Mouse (Mus musculus): ENCODE data around the gene Cpt1c.
A peak's percentile ranks its signal among the peaks of the same experiment; 100 is the strongest.

Cpt1c gene

GRCm38 (mm10) chr7:44962831-44963230 lies 11.8 kb downstream of the Cpt1c start:
- DNase-seq (ENCODE audit: low spot score): no peak

- no peak for DNase-seq (ENCODE audit: low spot score)
These were observed 12.3 kb downstream of the Cpt1c start for GRCm38 (mm10) chr7:44962337-44962736.

GRCm38 (mm10) chr7:44960512-44960910 lies 14.1 kb downstream of the Cpt1c start:
- no peak for DNase-seq (ENCODE audit: low spot score)

DNA sequence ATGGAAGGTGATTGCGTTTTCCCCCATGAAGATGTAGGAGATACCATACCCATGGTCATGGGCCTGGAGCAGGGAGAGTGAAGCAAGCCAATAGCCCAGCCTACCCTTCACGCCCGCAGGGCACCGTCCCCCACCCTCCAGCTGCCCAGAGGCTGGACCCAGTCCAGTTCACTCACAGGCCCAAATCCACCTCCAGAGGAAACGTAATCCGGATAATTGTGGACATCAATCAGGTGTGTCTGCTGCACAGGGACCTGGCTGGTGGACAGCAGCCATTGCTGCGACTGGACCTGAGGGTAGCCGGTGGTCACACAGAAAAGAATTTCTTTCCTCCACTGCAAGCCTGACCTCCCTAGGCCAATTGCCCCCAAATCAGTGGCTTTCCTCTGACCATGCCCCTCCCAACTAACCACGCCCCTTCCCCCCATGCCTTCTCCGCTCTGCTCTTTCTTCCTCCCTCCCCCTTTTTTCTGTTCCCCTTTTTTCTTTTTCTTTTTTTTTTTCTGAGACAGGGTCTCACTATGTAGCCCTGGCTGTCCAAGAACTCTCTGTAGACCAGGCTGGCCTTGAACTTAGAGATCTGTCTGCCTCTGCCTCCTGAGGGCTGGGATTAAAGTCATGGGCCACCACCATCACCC lies 14.7 kb downstream of the Cpt1c start:
- peak; percentile 40 for DNase-seq (ENCODE audit: low spot score)

DNA sequence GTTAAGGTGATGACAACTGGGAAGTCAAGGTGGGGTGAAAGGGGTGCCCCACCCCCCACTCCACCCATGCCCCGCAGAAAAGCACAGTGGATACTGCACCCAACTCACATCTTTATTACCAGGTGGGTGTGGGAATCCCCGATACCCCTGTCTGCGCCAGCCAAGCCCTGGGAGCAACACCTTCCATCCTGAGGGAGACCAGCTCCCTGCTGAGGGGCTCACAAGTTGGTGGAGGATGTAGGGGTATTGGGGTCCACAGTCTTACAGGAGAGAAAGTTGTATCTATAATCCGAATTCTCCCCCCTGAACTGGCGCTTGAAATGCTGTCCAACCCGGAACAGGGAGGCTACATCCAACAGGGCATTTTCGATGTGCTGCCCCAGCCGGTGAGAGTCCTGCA lies 15.4 kb downstream of the Cpt1c start:
- no peak for DNase-seq (ENCODE audit: low spot score)

DNA sequence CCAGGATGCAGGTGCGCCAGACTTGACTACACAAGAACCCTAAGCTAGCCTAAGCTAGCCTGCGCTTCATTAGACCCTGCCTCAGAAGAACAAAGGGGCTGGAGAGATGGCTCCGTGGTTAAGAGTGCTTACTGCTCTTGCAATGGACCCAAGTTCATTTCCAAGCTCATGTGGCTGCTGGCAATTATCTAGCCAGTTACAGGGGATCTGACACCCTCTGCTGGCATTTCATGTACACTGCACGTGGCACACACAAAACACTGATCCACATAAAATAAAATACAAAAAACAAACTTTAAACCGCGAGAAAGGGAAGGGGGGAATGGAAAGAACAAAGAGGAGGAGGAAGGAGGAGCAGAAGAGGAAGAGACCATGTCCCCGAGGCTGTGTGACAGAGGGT lies 16.4 kb downstream of the Cpt1c start:
- DNase-seq (ENCODE audit: low spot score): peak; percentile 36

DNA sequence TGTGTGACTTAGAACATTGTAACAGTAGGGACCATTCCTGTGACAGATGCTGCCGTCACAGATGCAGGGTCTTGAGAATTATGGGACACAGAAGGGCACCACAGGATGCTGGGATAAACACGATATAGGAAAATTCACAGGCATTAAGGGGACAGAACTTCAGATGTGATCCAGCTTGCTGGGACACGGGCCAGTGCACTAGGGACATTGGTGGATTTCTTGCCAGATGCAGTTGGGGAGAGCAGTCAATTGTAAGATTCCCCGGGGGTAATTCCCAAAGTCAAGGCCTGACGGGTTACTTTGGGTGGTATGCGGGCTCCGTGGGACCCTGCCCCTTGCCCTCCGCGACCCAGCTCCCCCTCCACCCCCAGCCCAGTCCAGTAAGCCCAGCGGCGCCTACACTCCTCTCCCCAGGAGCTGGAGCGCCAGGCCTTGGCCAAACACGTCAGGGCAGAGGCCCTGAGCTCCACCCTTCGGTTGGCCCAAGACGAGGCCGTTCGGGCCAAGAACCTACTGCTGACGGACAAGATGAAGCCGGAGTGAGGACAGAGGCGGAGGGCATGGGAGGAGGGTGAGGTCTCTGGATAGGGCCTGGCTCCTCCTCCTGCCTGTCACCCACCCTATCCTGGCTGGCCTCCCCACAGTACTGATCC lies 17.3 kb downstream of the Cpt1c start:
- DNase-seq (ENCODE audit: low spot score): no peak

DNA sequence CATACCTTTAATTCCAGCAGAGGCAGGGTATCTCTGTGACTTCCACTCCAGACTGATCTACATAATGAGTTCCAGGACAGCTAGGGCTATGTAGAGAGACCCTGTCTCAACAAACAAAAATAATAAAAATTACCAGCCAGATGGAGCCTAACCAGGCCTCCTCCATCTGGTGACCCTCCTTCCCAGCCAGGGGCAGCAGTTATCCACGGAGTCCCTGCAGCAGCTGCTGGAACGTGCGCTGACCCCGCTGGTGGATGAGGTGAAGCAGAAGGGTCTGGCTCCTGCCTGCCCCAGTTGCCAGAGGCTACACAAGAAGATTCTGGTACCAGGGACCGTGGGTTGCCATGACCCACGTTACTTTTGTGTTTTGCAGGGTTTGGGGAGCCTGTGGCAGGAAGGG lies 18.4 kb downstream of the Cpt1c start:
- DNase-seq (ENCODE audit: low spot score): no peak

DNA sequence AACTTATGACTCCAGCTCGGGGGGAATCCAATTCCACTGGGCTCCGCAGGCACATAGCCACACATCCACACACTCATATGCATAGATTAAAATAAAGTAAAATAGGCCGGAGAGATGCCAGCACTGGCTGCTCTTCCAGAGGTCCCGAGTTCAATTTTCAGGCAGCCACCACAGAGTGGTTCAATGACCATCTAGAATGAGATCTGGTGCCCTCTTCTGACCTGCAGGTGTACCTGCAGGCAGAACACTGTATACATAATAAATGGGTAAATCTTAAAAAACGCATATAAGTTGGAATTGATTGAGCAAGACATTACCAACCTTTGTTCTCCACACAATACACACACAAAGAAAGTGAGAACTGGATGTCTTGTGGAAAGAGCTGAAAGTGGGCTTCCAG lies 19.0 kb downstream of the Cpt1c start:
- peak; percentile 48 for DNase-seq (ENCODE audit: low spot score)

DNA sequence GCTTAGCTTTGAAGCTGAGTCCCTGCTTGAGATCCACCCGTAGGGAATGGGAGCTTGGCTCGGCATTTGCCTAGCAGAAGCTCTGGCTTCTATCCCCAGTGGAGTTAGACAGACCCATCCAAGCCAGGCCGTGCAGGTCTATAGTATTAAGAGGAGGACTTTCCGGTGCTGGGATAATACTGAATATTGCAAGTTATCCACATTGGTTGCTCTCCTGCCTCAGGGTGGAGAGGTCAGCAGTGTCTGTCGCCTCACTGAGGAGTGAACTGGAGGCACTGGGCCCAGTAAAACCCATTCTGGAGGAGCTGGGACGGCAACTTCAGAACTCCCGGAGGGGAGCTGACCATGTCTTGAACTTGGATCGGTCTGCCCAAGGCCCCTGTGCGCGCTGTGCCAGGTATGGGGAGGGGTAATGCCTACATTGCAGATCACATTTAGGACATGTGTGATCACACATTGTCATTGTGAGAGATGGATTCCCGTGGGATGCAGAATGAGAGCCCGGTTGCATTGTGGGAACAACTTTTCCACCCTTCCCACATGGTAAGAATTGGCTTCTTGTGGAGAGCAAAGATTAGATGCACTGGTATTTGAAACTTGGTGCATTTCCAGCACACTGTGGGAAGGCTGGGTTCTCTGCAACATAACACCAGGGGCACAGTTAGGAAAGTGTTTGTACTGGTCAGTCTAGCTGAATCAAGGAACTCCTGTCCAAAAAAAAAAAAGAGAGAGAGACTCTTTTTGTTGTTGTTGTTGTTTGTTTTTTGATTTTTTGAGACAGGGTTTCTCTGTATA lies 20.4 kb downstream of the Cpt1c start:
- no peak for DNase-seq (ENCODE audit: low spot score)

DNA sequence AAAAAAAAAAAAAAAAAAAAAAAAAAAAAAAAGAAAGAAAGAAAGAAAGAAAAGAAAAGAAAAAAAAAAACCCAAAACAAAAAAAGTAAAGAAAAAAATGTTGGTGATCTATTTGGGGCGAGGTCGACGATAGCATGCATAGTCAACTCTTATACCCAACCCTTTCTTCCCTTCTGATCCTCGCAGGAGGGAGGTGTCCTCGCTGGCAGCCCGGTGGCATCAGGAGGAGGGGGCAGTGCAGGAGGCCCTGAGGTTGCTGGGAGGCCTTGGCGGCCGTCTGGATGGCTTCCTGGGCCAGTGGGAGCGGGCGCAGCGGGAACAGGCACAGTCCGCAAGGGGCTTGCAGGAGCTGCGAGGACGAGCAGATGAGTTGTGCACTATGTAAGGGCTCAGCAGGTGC lies 21.1 kb downstream of the Cpt1c start:
- no peak for DNase-seq (ENCODE audit: low spot score)

DNA sequence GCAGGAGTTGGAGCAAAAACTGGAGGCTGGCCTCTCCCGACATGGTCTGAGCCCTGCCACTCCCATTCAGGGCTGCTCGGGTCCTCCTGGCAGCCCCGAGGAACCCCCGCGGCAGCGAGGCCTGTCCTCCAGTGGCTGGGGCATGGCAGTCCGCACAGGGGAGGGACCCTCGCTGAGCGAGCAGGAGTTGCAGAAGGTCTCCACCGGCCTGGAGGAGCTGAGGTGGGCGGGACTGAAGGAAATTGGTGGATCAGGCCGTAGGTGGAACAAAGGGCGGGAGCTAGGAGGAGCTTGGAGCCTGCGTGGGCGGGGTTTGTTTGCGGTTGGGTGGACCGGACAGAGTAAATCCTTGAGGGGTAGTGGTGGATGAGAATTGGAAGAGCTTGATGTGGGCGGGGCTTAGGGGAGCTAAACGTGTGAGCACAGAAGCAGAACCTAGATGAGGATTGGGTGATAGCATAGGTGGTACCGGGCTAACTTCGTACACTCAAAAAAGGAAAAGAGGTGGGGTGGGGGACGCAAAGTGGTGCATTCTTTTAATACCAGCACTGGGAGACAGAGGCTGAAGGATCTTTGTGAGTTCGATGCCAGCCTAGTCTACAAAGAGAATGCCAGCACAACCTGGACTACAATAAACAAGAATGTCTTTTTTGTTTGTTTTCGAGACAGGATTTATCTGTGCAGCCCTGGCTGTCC lies 21.9 kb downstream of the Cpt1c start:
- peak; percentile 90 for DNase-seq (ENCODE audit: low spot score)

- peak; percentile 67 for DNase-seq (ENCODE audit: low spot score)
These were observed 22.7 kb downstream of the Cpt1c start for GRCm38 (mm10) chr7:44951960-44952359.

GRCm38 (mm10) chr7:44949922-44950321 lies 24.7 kb downstream of the Cpt1c start:
- DNase-seq (ENCODE audit: low spot score): no peak

DNA sequence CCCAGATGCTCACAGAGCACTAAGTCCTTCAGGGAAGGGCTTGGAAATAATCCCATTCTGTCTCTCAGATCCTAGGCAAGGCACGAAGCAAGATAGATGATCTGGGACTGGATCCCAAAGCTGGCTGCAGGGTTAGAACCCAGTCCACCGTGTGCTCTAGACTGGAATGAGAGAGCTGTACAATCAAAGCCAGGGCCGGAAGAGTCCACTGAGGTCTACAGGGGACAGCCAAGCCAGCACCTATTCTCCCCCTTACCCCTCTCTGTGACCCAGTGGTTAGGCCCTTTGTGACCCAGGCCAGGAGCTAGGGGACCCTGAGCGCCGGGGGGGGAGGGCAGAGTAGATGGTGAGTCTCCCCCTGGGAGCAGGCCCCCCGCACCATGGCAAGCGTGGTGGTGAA lies 31.7 kb downstream of the Cpt1c start, which contains the start of gene Tsks:
Gene Tsks (plus strand): TSS at position 301 of the 400 bp plus-strand sequence.
- no peak for DNase-seq (ENCODE audit: low spot score)

DNA sequence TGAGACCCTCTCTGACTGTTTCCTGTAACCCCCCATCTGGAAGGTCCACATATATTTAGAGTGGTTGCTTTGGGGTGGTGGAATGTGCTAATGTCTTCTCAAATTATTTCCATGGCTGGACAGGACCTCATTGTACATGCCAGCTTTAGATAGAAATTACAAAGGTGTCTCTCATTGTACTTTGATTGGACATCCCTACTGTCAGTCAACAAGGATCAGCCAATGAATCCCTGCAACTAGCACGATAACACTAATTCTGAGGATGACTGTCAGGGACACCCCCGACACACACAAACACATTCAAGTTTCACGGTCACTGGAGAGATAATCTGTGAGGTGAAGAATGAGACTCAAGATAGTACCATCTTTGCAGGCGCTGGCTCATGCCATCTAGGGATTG lies 36.0 kb downstream of the Cpt1c start:
- no peak for DNase-seq (ENCODE audit: low spot score)

GRCm38 (mm10) chr7:44929204-44930151 lies 45.2 kb downstream of the Cpt1c start, which contains the start of gene Ap2a1:
TSS of gene Ap2a1 (minus strand) at chr7:44929496.
- DNase-seq (ENCODE audit: low spot score): peak; percentile 99

- no peak for DNase-seq (ENCODE audit: low spot score)
These were observed 46.1 kb downstream of the Cpt1c start for GRCm38 (mm10) chr7:44928570-44928969.

- peak; percentile 15 for DNase-seq (ENCODE audit: low spot score)
These were observed 49.2 kb downstream of the Cpt1c start for GRCm38 (mm10) chr7:44925468-44925867.

GRCm38 (mm10) chr7:44922530-44922929 lies 52.1 kb downstream of the Cpt1c start:
- DNase-seq (ENCODE audit: low spot score): no peak

GRCm38 (mm10) chr7:44919127-44919526 lies 55.5 kb downstream of the Cpt1c start:
- DNase-seq (ENCODE audit: low spot score): no peak
